Mouse (Mus musculus) central nervous system, embryonic 14 days (tissue): ENCODE data around the gene Casc4. TPM values are rescaled to one million over a fixed set of nuclear protein-coding genes. Genes with fewer than 3 reads are reported as not detected.

Experiments
- polyA plus RNA-seq: library from polyadenylated mRNA; depleted of rRNA; stranded (reverse); fragments of >200 nt; gene quantifications from 2 replicates; pipeline ENCODE4 v1.2.3, GENCODE M21; 2012; rRNA removed

The Casc4 gene
- polyA plus RNA-seq: 28.3 and 30.6 TPM in 2 replicates

DNA sequence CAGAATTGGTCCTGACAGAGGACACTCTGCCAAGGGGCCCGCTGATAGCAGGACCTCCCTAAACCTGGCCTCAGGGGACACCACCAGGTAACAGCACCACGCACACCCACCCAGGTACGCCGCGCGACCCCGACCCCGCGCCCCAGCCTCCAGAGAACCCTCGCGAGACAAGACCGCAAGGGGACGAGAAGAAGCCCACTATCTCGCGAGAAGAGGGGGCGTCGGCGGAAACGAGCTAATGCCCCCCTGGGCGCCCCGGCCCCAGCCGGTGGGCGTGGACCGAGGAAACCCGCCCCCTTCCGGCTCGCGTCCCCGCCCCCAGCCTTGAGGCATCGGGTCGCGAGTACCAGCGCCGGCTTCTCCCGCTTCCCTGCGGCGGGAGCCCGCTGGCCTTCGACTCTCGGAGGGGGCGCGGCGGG is at the start of gene Casc4:
Gene Casc4 (plus strand): TSS at position 339 of the 419 bp plus-strand sequence.

DNA sequence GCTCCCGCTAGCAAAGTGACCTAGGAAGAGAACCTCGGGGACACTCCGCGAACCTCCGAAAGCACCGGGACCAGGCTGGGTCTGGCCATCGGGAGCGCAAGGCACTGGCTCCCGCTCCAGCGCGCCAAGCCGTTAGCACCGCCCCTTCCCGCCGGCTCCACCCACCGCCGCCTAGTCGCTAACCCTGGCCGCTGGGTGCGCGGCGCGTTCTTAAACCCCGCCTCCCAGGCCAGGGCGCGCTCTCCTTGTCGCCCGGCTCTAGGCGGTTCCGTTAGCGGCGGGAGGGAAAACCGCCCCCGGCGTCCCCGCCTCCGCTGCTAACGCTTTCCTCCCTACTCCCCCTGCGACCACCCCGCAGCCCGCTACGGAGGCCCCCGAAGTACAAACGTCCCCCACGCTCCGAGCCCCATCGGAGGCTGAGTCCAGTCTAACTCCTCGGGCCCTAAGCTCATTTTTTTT is 89.0 kb downstream of the Casc4 start, which contains the start of the genes Ctdspl2 and Mageb3:
Gene Ctdspl2 (plus strand): TSS at position 237 of the 459 bp plus-strand sequence.
Gene Mageb3 (minus strand): TSS at position 328 of the 459 bp plus-strand sequence.

Other genes with a start within 250 kb of the Casc4 start
- gene Frmd5, start 59.9 kb upstream of the Casc4 start, polyA plus RNA-seq: 60.9 and 64.2 TPM in 2 replicates
- 19.6 and 24.4 TPM in 2 replicates for gene Ctdspl2, start 89.0 kb downstream of the Casc4 start, polyA plus RNA-seq
- 0.58 and 0.66 TPM in 2 replicates for gene Mageb3, start 89.1 kb downstream of the Casc4 start, polyA plus RNA-seq
- gene Eif3j1, start 161.6 kb downstream of the Casc4 start, polyA plus RNA-seq: 16.3 and 17.7 TPM in 2 replicates